Mouse (Mus musculus): ENCODE data around the gene Ttll2.
"Not testable (repeated sequence)": the region's sequence is repeated elsewhere in the genome, so short reads cannot be mapped to it uniquely, and the experiment has no call there.

Ttll2 gene

DNA sequence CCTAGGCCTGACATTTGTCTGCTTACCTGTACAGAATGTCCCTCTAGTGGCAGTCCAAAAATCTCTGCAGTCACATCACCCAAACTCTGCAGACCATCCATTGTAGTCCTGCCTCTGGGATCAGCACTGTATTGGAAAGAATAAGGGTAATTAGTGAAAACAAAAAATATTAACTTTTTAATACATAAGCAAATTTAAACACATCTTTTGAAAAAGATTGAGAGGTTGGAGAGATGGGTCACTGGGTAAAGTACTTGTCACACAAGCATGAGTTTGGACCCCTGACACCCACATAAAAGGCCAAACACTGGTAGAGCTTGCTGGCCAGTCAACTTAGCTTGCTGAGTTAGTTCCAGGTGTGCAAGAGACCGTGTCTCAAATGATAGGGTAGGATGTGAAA is at the start of gene Ttll2:
Ttll2 (minus strand) TSS at position 101 of the 400 bp plus-strand sequence.
- not testable (repeated sequence) for DNase-seq

DNA sequence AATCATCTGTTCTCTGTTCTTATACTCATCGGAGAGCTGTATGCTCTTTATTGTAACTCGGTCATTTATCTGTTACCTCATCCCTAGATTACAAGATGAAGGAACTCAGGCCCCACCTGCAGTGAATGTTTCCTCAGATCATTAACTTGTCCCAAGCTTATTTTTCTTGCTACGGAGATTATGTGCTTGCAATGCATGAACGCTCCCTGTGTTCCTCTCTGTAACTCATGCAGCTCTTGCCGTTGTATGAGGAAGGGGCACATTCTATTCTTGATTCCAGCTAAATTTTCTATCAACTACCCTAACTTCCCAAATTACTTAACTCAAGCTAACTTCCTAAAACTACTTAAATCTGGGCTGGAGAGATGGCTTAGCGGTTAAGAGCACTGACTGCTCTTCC is 47.3 kb upstream of the Ttll2 start:
- DNase-seq: not testable (repeated sequence)

DNA sequence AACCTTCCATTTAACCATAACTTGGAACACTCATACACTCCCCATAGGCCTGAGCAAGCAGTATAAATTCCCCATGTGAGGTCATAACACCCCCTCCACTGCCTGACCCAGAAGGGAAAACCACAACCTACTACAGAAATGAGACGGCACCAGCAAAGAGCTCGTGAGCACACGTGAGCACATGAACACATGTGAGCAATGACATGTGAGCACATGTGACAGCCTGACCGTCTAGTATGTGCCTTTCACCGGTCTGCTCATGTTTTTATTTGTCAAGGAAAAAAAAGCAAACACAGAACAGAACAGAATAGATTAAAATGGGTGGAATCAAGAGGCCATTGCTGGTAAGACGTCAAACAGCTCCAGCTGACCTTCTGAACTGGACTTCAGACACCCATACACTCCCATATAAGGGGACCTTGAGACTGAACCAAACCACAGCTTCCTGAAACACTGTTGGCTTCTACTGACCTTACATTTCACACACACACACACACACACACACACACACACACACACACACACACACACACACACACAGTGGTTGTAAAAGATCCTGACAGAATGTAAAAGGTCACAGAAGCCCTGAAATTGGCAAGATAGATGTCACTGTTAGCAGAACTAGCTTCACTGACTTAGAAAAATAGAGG is 45.8 kb upstream of the Ttll2 start:
- not testable (repeated sequence) for DNase-seq

DNA sequence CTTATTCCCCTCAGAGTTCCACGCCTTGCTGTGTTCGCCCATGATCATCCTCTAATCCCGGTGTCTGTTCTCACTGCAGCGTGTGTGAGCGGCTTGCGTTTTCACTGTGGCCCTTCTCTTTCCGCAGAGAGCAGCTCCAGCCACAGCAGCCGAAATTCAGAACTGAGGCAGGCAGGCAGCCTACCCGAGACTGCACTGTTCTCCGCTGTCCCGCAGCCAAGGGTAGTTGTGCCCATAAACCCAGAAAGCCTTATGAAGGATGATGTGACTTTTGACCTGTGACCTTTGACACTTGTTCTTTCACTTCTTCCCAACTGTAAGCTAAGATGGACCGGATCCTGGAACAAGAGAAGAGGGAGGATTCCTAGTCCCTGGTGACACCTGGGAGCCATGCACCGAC is 44.6 kb upstream of the Ttll2 start:
- not testable (repeated sequence) for DNase-seq

DNA sequence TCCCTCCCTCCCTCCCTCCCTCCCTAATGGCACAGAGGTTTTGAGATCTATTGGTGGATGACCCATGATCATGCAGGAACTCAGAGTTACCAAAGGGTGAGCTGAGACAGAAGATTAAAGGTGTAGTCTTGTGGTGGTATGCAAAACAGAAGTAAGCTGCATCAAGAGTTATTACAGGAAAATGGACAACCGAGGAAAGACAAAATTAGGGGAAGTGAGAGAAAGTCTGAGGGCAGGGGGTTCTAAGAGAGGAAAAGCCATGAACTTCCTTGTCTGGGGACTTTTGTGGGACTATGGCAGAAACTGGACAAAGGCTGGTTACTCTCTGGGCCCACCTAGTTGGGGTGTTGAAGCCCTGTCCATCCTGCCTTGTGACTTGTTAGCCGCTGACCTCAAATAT is 43.8 kb upstream of the Ttll2 start:
- DNase-seq: not testable (repeated sequence)

DNA sequence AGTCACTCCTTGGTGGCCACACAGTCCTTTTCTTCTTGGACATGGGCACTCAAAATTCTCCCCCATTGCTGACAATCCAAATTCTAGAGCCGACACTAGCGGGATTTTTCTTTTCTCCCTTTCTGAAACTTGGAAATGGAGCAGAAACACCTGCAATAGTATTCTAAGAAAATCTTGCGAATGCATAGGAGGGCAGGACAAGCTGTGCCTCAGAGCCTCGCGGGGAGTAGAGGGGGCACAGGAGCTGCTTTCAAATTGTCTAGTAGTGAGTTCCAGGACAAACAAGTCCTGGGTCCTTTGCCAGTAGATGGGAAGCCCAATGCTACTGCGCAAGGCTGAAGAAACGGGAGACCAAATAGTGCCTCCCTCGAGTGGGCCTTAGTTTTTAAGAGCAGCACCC is 43.2 kb upstream of the Ttll2 start:
- not testable (repeated sequence) for DNase-seq

DNA sequence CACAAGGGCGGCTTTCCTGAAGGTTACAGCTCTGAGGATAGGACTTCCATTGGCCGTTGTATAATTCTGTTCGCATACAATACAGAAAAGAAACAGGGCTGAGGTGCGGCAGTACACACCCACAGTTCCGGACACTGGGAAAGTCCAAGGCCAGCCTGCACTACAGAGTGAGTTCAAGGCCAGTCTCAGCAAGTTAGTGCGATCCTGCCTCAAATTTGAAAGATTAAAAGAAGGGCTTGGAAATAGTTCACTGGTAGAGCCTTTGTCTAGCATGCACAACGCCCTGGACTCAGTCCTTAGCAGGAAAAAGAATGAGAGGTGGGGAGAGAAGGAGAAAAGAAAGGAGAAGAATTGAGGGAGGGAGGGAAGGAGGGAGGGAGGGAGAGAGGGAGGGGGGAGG is 42.6 kb upstream of the Ttll2 start:
- not testable (repeated sequence) for DNase-seq

DNA sequence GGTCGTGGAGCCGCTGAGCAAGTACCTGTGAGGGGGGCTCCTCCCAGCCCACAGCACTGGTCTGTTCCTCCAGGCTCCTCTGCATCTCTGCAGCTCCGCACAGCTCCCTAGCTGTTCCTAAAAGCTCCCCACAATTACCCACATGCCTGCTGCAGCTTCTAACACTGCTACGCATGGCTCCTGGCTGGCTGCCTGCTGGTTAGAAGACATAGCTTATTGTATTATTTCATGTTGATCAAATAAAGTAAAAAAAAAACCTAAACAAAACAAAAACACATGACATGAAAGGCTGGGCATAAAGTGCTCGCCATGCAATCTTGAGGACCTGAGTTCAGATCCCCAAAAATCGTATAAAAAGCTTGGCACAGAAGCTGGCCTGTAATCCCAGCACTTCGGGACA is 37.4 kb upstream of the Ttll2 start:
- DNase-seq: not testable (repeated sequence)

DNA sequence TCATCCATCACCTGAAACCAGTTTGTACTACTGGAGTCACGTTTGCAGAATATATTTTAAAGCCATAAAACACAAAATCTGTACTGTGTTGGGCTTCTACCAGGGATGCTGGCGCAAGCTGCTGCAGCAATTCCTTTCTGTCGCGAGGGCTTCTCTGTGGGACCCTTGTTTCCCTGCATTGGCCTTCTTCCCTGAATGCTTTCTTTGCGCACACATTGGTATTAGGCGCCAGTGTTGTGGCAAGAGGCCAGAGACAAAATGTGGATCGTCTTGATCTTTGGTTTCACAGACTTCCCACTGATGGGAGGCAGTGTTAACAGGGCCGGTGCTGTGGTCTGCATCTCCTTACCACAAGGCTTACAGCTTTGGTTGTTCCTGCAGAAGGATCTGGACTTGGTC is 36.5 kb upstream of the Ttll2 start:
- not testable (repeated sequence) for DNase-seq

DNA sequence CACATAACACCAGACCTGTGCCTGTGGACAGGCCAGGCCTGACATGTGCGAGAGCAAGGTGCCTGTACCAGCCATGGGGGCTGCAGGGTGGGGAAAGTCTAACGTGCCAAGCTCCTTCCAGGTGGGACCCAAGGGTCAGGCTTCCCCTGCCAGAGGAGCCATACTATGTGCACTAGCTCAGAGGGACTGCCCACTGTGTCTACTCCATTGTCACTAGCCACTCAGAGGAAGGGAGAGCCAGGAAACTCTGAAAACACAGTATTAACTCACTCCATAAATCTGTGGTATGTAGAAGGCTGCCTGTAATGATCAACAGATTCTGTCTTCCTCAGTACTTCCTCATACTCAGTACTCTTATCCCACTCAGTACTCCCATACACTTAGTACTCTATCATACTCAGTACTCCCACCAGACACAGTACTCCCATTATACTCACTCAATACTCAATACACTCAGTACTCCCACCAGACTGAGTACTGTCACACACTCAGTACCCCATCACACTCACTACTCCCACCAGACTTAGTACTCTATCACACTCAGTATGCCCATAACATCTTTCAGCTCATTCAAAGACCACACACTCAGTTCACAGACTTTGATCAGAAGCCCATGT is 36.0 kb upstream of the Ttll2 start:
- DNase-seq: not testable (repeated sequence)

DNA sequence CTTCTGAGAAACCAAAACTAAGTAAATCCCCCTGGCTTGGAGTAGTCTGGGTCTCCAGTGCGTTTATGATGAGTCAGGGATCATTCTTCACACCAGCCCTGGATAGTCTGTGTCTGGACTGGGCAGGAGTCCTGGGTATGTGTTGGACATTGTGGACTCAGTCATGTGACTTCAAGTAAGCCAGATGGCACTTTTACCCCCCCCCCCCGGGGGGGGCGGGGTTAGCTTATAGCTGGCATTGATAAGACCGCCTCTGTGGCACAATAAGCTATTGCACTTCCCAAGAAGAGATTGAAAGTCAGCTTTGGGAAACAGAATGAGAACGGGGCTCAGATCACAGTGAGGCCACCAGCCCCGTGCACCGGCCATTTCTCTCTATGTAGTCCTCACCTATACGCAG is 33.5 kb upstream of the Ttll2 start:
- DNase-seq: not testable (repeated sequence)

DNA sequence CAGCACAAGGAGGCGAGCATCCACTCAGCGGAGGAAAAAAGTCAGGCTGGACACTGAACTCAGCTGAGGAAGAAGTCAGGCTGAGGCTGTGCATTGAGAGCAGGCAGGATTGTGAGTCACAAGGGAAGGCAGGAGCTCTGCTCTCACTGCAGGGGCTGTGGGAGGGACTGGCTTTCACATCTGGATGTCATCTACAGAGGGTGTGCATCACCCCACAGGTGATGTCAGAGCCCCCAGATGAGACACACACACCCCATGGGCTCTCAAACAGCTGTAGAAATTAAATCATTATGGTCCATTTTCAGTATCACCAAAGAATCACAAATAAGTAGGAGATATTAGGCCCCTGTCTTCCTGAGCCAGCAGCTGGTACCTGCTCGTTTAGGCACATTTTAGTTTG is 32.9 kb upstream of the Ttll2 start, which contains the start of gene Unc93a2:
Unc93a2 (minus strand) TSS at position 101 of the 400 bp plus-strand sequence.
- not testable (repeated sequence) for DNase-seq

DNA sequence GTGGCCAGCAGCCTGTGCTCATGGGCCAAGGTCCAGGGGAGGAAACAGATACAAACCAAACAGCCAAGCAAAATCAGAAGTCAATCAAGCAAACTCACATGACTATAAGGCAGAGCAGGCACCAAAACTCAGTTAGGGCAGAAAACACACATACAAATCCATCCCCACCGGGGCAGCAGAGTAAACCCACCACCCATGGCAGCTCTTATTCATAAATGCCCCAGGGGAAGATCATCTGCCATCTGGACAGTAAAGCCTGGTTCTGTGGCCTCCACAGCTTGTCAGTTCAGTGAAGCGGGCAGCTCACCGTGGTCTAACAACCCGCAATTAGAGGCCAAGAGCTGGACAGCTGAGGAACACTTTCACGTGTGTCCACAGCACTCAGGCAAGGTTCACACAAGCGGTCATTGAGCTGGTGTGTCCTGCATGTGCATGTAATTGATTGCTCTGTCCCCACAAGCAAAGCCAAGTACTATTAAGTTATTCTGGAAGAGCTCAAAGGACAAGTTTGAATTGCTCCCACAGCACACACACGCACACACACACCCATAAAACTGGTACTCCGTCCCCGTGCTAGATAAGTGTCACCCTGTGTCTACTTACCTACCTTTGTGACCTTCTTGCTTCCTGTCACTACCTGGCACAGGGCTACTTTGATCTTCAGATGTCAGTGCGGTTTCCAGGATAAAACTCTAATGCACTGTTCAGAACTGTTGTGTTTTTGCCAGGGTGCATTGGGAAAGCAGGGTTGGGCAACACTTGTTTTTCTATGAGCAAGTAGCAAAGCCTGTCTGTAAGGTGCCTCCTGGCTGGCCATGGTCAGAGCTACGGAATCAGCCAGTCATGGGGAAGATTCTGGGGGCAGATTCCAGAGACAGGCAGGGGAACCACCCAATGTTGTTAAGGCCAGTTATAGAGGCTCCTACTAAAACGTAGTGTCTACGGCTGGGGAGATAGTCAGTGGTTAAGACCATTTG is 31.0 kb upstream of the Ttll2 start:
- DNase-seq: not testable (repeated sequence)

DNA sequence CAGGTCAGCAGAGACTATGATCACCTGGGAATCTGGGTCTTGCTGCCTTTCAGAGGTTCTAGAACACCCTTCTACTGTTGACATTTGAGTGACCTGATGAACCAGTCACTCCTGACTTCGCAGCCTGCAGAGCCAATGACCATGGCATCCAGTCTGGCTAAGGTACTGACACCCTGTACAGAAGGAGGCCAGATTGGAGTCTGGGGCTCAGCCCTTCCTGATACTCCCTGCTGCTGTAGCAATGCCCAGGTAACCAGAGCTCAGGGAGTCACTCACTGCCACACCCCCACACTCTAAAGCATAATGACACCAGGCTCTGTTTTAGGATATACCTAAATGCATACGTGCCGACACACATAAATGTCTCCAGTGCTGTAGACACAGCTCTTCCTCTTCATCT is 30.2 kb upstream of the Ttll2 start:
- not testable (repeated sequence) for DNase-seq

DNA sequence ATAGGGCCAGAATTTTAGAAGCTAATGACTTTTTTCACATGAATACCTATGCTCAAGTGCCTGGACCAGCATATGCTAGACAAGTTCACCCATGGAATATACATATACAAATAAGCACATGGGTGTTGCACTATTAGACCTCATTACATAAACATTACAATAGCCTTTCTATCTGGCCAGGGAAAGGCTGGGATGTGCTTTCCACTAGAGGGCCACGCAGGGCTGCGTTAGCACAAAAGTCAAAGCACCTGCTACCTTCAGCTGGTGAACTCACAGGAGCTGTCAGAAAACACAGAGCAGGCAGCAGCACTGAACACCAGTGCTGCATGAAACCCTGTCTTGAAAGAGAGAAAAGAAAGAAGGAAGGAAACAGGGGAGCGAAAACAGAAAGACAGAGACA is 25.4 kb upstream of the Ttll2 start:
- DNase-seq: not testable (repeated sequence)

DNA sequence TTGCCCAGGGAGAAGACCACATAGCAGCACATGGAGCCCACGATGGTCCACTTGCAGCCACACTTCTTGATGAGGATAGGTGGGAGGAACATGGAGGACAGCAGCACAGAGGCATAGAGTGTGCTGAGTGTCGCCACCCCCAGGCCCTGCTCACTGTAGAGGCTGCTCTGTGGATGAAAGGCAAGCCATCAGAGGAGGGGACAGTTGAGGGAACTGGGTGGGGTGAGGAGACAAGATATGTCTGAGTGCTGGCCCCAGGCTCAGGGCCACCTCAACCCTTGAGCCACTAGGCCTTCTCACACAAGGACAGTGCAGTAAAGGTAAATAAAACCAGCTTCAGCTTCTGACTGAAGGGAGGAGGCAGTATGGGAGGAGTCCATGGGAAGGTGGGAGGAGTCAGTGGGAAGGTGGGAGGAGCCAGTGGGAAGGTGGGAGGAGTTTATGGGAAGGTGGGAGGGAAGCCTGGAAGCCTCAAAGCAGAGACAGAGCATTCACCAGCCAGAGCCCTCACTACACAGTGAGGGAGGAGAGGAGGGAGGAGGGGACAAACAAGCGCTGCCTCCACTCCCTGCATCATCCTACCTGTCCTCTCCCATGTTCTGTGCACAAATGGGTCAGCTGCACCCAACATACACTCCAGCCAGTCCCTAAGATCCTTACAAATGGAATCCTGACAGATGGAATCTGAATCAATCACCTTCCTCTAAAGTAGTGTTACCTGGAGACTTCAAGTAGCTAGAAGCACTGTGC is 24.6 kb upstream of the Ttll2 start:
- DNase-seq: not testable (repeated sequence)

DNA sequence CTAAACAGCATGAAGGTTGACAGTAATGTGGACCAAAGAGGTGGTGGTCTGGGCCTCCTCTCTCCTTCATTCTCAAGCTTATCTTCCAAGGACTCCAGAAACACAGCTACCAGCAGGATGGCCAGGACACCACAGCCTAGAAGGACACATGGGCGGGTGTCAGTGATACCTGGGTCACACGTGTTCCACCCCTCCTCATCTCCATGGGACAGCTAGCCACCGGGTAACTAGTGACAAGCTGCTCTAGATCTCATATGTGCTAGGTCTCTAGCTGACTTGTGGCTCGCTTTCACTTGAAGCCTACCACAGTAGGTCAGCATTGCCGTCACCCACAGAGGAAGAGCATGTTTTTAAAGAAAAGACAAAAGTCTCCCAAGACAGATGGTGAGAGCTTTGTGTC is 19.4 kb upstream of the Ttll2 start, which contains the start of gene Gm49630:
Gm49630 (minus strand) TSS at position 101 of the 400 bp plus-strand sequence.
- DNase-seq: not testable (repeated sequence)

DNA sequence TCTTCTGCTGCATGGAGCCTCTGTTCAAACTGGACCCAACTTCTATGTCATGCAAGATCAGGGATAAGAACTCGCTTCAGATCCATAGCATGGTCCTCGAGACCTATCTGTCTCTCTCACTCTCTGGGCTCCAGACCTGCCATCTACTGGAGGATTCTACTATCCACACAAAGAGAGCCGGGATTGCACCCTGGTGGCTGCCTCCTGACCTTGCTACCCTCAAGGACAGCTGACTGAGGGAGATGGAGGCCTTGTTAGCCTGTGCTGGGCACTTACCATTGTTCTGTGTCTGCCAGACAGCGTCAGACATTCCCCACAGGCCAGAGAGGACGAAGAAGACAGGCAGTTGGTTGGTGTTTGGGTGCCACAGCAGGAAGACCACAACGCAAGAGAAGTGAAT is 16.9 kb upstream of the Ttll2 start:
- not testable (repeated sequence) for DNase-seq

DNA sequence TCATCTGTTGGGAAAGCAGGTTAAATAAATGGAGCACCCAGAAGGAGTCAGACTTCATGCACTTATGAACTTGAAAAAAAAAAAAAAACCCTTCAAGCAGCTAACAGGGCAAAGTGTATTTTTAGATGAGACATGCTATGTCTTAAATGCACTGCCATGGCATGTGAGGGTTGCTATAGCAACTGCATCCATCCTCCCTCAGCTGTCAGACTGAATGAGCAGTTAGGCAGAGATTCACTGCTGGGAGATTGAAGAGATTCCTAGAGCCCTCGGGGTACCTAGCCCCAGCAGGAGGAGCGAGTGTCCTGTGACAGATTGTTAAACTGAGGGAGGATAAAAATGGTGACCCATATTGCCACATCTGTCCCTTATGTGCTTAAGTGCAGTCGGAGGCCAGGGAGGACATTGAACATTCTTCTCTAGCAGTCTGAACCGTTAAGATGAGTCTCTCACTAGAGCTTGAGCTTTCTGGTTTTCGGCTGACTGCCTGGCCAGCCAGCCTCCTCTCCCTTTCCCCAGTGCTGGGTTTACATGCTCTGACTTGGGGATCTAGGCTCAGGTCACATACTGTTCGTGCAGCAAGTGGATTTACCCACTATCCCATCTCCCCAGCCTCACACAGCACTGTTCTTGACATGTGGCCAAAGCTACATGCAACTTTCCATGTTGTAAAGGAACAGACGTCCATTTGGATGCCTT is 14.3 kb upstream of the Ttll2 start:
- not testable (repeated sequence) for DNase-seq

DNA sequence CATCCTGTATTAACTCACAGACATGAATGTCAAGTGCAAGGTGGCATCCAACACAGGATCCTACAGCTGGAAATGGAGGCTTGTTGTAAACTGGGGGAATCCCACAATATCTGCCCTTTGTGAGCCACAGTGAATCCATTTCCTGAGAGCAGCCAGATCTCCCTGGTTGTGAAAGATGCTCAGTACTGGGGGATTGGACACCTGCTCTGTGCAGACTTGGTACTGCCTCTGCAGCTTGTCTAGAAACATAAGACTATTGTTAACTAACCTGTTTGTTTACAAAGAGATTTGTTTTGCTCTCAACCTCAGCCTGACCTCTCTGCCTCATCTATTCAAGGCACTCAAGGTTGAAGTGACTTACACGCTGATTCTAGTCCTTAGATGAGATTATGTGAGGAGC is 13.8 kb upstream of the Ttll2 start:
- DNase-seq: not testable (repeated sequence)

DNA sequence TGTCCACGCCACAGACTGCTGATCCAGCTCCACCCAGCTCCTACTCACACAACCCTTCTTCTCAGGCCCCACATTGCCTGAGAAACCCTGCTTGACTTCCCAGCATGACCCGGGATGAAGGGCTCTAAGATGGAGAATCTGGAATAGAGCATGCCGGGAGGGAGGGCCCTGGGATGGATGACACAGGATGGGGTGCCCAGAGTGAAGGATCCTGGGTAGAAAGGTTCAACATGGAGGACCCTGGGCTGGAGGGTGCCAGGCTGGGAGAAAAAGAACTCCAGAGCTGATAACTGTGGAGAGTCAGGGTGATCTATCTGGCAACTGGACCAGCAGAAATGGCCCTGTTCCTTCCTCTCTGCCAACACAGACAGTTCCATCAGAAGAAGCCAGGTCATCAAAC is 13.1 kb upstream of the Ttll2 start:
- DNase-seq: not testable (repeated sequence)

Data from thymus, postnatal 14 days (tissue).